ENCODE assay signal across 14 mouse cellular contexts in genomic region chr8:34696365-34696764, GRCm38 (mm10).
"Had no signal": no experiment of that assay in that cellular context is flagged by ENCODE, and none has a peak within 500 bp of the region (broad histone marks: within the 10 kb centered on the region; RNA-seq: fewer than 3 reads in every experiment).

No protein-coding gene starts in this region.

- H3K27me3 ChIP-seq: limb, embryonic 13.5 days; neural tube, embryonic 15.5 days had no signal

- H3K4me3 ChIP-seq: layer of hippocampus, adult 2 months; limb, embryonic 13.5 days; midbrain, embryonic 12.5 days; neural tube, embryonic 15.5 days had no signal

- H3K9ac ChIP-seq: limb, embryonic 13.5 days; liver, embryonic 14.5 days; midbrain, embryonic 12.5 days; neural tube, embryonic 15.5 days had no signal

- H3K4me2 ChIP-seq: limb, embryonic 13.5 days; midbrain, embryonic 12.5 days; neural tube, embryonic 15.5 days had no signal

- H3K36me3 ChIP-seq: limb, embryonic 13.5 days; midbrain, embryonic 12.5 days; neural tube, embryonic 15.5 days had no signal

- H3K9me3 ChIP-seq: limb, embryonic 13.5 days; midbrain, embryonic 12.5 days; neural tube, embryonic 15.5 days had no signal

- H3K4me1 ChIP-seq: limb, embryonic 13.5 days; midbrain, embryonic 12.5 days; neural tube, embryonic 15.5 days had no signal

- DNase-seq: kidney, adult 9 months; kidney, postnatal 10 days; kidney, postnatal 4 days; left cerebral cortex, postnatal 4 days; lung, adult 18-20 months; lung, postnatal 36 days; thymus, postnatal 25 days had no signal

- ATAC-seq: midbrain, embryonic 16.5 days had no signal

- H3K27ac ChIP-seq: layer of hippocampus, adult 2 months; limb, embryonic 13.5 days; liver, embryonic 14.5 days; midbrain, embryonic 12.5 days; neural tube, embryonic 15.5 days; stomach, postnatal 0 days had no signal
